Mouse (Mus musculus) liver, embryonic 12.5 days (tissue): ENCODE measurements around the gene Mapk10. TPM values are rescaled to one million over a fixed set of nuclear protein-coding genes. Genes with fewer than 3 reads are reported as not detected.

Experiments used
- ATAC-seq: fragments of 200-750 bp; cut with Nextera tagmentation; 2 replicates; pipeline ENCODE4 v1.8.0; 2017; ENCODE audit warnings: moderate number of reproducible peaks, mild to moderate bottlenecking, moderate library complexity
- H3K27ac ChIP-seq: fragments of 300-500 bp; sonication (generic); 2 replicates; pipeline ENCODE4 v1.5.1; 2016; ENCODE audit warnings: mild to moderate bottlenecking
- H3K27me3 ChIP-seq: fragments of 300-500 bp; sonication (generic); replicated peaks from 2 replicates; pipeline ENCODE4 v1.6.1; 2016; ENCODE audit warnings: mild to moderate bottlenecking, moderate library complexity
- H3K36me3 ChIP-seq: fragments of 300-500 bp; sonication (generic); 2 replicates; pipeline ENCODE4 v1.6.1; 2016; ENCODE audit warnings: mild to moderate bottlenecking, moderate library complexity
- H3K4me1 ChIP-seq: fragments of 300-500 bp; sonication (generic); 2 replicates; pipeline ENCODE4 v1.6.1; 2016
- H3K4me2 ChIP-seq: fragments of 300-500 bp; sonication (generic); 2 replicates; pipeline ENCODE4 v1.6.1; 2016; ENCODE audit warnings: mild to moderate bottlenecking, moderate library complexity
- H3K4me3 ChIP-seq: fragments of 300-500 bp; sonication (generic); 2 replicates; pipeline ENCODE4 v1.5.1; 2016; ENCODE audit warnings: mild to moderate bottlenecking, moderate library complexity
- H3K9ac ChIP-seq: fragments of 300-500 bp; sonication (generic); 2 replicates; pipeline ENCODE4 v1.6.1; 2016; ENCODE audit warnings: mild to moderate bottlenecking, moderate library complexity
- H3K9me3 ChIP-seq: fragments of 300-500 bp; sonication (generic); replicated peaks from 2 replicates; pipeline ENCODE4 v1.6.1; 2016; ENCODE audit warnings: mild to moderate bottlenecking, moderate library complexity
- WGBS: fragments of 180-500 bp; shearing (Covaris S2); methylation state at CpG from one replicate; pipeline ENCODE4 v1.1.7; 2016; ENCODE audit not compliant: insufficient replicate concordance; 5-methylcytosine and 5-hydroxymethylcytosine counted together
- polyA plus RNA-seq: library from polyadenylated mRNA; unstranded; fragments of >200 nt; fragmentation: Nextera tagmentation; extraction: Ambion mirVana; gene quantifications from 2 replicates; pipeline ENCODE4 v1.2.1, GENCODE M21; 2016

Mapk10 gene
- polyA plus RNA-seq, 1 experiment from 2014 or later = 0.02 TPM

GRCm38 (mm10) chr5:103161574-103161973 is 49.6 kb downstream of the Mapk10 start:
- Histone ChIP-seq H3K27ac (no peak overlapping the region), H3K9me3 (peaks cover 3% of the 10 kb centered on the region; the same call in 1 of the 2 replicates), H3K9ac (no peak overlapping the region), H3K27me3 (no peaks in the 10 kb centered on the region), H3K36me3 (no peaks in the 10 kb centered on the region), H3K4me3 (no peak overlapping the region), H3K4me1 (no peaks in the 10 kb centered on the region), H3K4me2 (no peak overlapping the region)
- ATAC-seq = no peak
- 50% methylated on average over 3 of the region's 3 CpGs for WGBS

GRCm38 (mm10) chr5:103161196-103161540 is 50.0 kb downstream of the Mapk10 start:
- ATAC-seq = no peak
- Histone ChIP-seq H3K9ac (no peak overlapping the region), H3K4me3 (no peak overlapping the region), H3K9me3 (peaks cover 3% of the 10 kb centered on the region; the same call in 1 of the 2 replicates), H3K4me2 (no peak overlapping the region), H3K27me3 (no peaks in the 10 kb centered on the region), H3K27ac (no peak overlapping the region), H3K4me1 (no peaks in the 10 kb centered on the region), H3K36me3 (no peaks in the 10 kb centered on the region)
- WGBS = 46% methylated on average over 1 of the region's 1 CpGs

GRCm38 (mm10) chr5:103160314-103161195 is 50.6 kb downstream of the Mapk10 start:
- no peaks in the 10 kb centered on the region for H3K36me3 ChIP-seq
- H3K27ac ChIP-seq = no peak overlapping the region
- H3K4me2 ChIP-seq = no peak overlapping the region
- H3K9me3 ChIP-seq = peaks cover 3% of the 10 kb centered on the region; the same call in 1 of the 2 replicates
- H3K4me1 ChIP-seq = no peaks in the 10 kb centered on the region
- H3K9ac ChIP-seq = no peak overlapping the region
- ATAC-seq = no peak
- no peak overlapping the region for H3K4me3 ChIP-seq
- 59% methylated on average over 8 of the region's 8 CpGs for WGBS
- no peaks in the 10 kb centered on the region for H3K27me3 ChIP-seq

- H3K27ac ChIP-seq = no peak overlapping the region
- H3K27me3 ChIP-seq = no peaks in the 10 kb centered on the region
- H3K4me1 ChIP-seq = no peaks in the 10 kb centered on the region
- no peak overlapping the region for H3K4me2 ChIP-seq
- H3K9me3 ChIP-seq = no peaks in the 10 kb centered on the region
- WGBS = 69% methylated on average over 5 of the region's 5 CpGs
- no peak for ATAC-seq
- no peaks in the 10 kb centered on the region for H3K36me3 ChIP-seq
- no peak overlapping the region for H3K4me3 ChIP-seq
- H3K9ac ChIP-seq = no peak overlapping the region
These were observed 70.2 kb downstream of the Mapk10 start for GRCm38 (mm10) chr5:103140935-103141334.

- Histone ChIP-seq H3K4me2 (no peak overlapping the region), H3K36me3 (no peaks in the 10 kb centered on the region), H3K4me3 (no peak overlapping the region), H3K4me1 (no peaks in the 10 kb centered on the region), H3K27ac (no peak overlapping the region), H3K27me3 (no peaks in the 10 kb centered on the region), H3K9ac (no peak overlapping the region), H3K9me3 (0 out of 2 replicates have a peak, but pooled peaks cover 3% of the 10 kb centered on the region)
- WGBS = 86% methylated on average over 9 of the region's 9 CpGs
- ATAC-seq = no peak
These were observed 76.3 kb downstream of the Mapk10 start for GRCm38 (mm10) chr5:103134839-103135238.

- Histone ChIP-seq H3K4me1 (no peaks in the 10 kb centered on the region), H3K9ac (no peak overlapping the region), H3K27ac (no peak overlapping the region), H3K4me2 (no peak overlapping the region), H3K36me3 (no peaks in the 10 kb centered on the region), H3K4me3 (no peak overlapping the region), H3K27me3 (no peaks in the 10 kb centered on the region), H3K9me3 (0 out of 2 replicates have a peak, but pooled peaks cover 3% of the 10 kb centered on the region)
- WGBS = 55% methylated on average over 9 of the region's 9 CpGs
- no peak for ATAC-seq
These were observed 77.5 kb downstream of the Mapk10 start for GRCm38 (mm10) chr5:103133626-103134025.

- Histone ChIP-seq H3K36me3 (no peaks in the 10 kb centered on the region), H3K4me2 (no peak overlapping the region), H3K4me1 (no peaks in the 10 kb centered on the region), H3K27me3 (no peaks in the 10 kb centered on the region), H3K4me3 (no peak overlapping the region), H3K9ac (no peak overlapping the region), H3K9me3 (0 out of 2 replicates have a peak, but pooled peaks cover 3% of the 10 kb centered on the region), H3K27ac (no peak overlapping the region)
- ATAC-seq = no peak
- 62% methylated on average over 6 of the region's 6 CpGs for WGBS
These were observed 78.3 kb downstream of the Mapk10 start for GRCm38 (mm10) chr5:103132814-103133213.

GRCm38 (mm10) chr5:103119618-103120017 is 91.5 kb downstream of the Mapk10 start:
- no peaks in the 10 kb centered on the region for H3K36me3 ChIP-seq
- no peak overlapping the region for H3K27ac ChIP-seq
- H3K27me3 ChIP-seq = no peaks in the 10 kb centered on the region
- no peaks in the 10 kb centered on the region for H3K4me1 ChIP-seq
- H3K9ac ChIP-seq = no peak overlapping the region
- H3K4me2 ChIP-seq = no peak overlapping the region
- no peaks in the 10 kb centered on the region for H3K9me3 ChIP-seq
- no peak overlapping the region for H3K4me3 ChIP-seq
- ATAC-seq = no peak
- 68% methylated on average over 3 of the region's 3 CpGs for WGBS

GRCm38 (mm10) chr5:103115571-103115970 is 95.6 kb downstream of the Mapk10 start:
- H3K4me3 ChIP-seq = no peak overlapping the region
- H3K4me2 ChIP-seq = no peak overlapping the region
- H3K27ac ChIP-seq = no peak overlapping the region
- no peak overlapping the region for H3K9ac ChIP-seq
- no peaks in the 10 kb centered on the region for H3K36me3 ChIP-seq
- no peaks in the 10 kb centered on the region for H3K4me1 ChIP-seq
- WGBS = 72% methylated on average over 7 of the region's 7 CpGs
- no peak for ATAC-seq
- H3K27me3 ChIP-seq = no peaks in the 10 kb centered on the region
- no peaks in the 10 kb centered on the region for H3K9me3 ChIP-seq

GRCm38 (mm10) chr5:103112471-103112870 is 98.7 kb downstream of the Mapk10 start:
- Histone ChIP-seq H3K9ac (no peak overlapping the region), H3K4me1 (no peaks in the 10 kb centered on the region), H3K36me3 (no peaks in the 10 kb centered on the region), H3K4me2 (no peak overlapping the region), H3K4me3 (no peak overlapping the region), H3K27me3 (no peaks in the 10 kb centered on the region), H3K27ac (no peak overlapping the region), H3K9me3 (0 out of 2 replicates have a peak, but pooled peaks cover 6% of the 10 kb centered on the region)
- WGBS = 69% methylated on average over 7 of the region's 7 CpGs
- ATAC-seq = no peak

- Histone ChIP-seq H3K27ac (no peak overlapping the region), H3K4me3 (no peak overlapping the region), H3K27me3 (no peaks in the 10 kb centered on the region), H3K36me3 (no peaks in the 10 kb centered on the region), H3K4me2 (no peak overlapping the region), H3K9ac (no peak overlapping the region), H3K9me3 (0 out of 2 replicates have a peak, but pooled peaks cover 8% of the 10 kb centered on the region), H3K4me1 (no peaks in the 10 kb centered on the region)
- no peak for ATAC-seq
- 61% methylated on average over 1 of the region's 1 CpGs for WGBS
These were observed 101.7 kb downstream of the Mapk10 start for GRCm38 (mm10) chr5:103109409-103109808.

- no peaks in the 10 kb centered on the region for H3K36me3 ChIP-seq
- 0 out of 2 replicates have a peak, but pooled peaks cover 8% of the 10 kb centered on the region for H3K9me3 ChIP-seq
- WGBS = 61% methylated on average over 10 of the region's 10 CpGs
- no peak for ATAC-seq
- no peaks in the 10 kb centered on the region for H3K4me1 ChIP-seq
- no peak overlapping the region for H3K9ac ChIP-seq
- H3K27ac ChIP-seq = no peak overlapping the region
- no peaks in the 10 kb centered on the region for H3K27me3 ChIP-seq
- H3K4me2 ChIP-seq = no peak overlapping the region
- H3K4me3 ChIP-seq = no peak overlapping the region
These were observed 105.4 kb downstream of the Mapk10 start for GRCm38 (mm10) chr5:103105441-103106414.
